Mouse (Mus musculus) G1E (cell line): ENCODE measurements at regions not wholly inside any gene's neighbourhood (a gene's known extent, or its start where the extent isn't known, plus 50 kb on each side); places are given as distances from the start of the nearest gene placed in this dataset.

Source experiments
- ATAC-seq: 2 replicates; pipeline ENCODE4 v1.8.0; 2016; ENCODE audit warnings: mild to moderate bottlenecking; ENCODE audit not compliant: insufficient number of reproducible peaks, poor library complexity, low FRiP score, severe bottlenecking; ENCODE audit errors: extremely low read depth
- DNase-seq: peaks from one replicate; pipeline ENCODE4 v3.0.0; 2012; ENCODE audit warnings: low spot score
- H3K27me3 ChIP-seq: 2 replicates; pipeline ENCODE4 v1.6.1; 2012; ENCODE audit warnings: mild to moderate bottlenecking, low read length, inconsistent platforms; ENCODE audit not compliant: insufficient read depth
- H3K36me3 ChIP-seq: replicated peaks from 2 replicates; pipeline ENCODE3; 2012; ENCODE audit warnings: mild to moderate bottlenecking, inconsistent platforms
- H3K4me1 ChIP-seq: 2 replicates; pipeline ENCODE4 v1.6.1; 2012; ENCODE audit warnings: low read depth, low read length, inconsistent platforms, mixed read lengths; ENCODE audit not compliant: insufficient read depth
- H3K4me3 ChIP-seq: 2 replicates; pipeline ENCODE4 v1.5.1; 2012; ENCODE audit warnings: low read depth, mild to moderate bottlenecking, inconsistent platforms, low read length, moderate library complexity, mixed read lengths
- H3K9me3 ChIP-seq: replicated peaks from 2 replicates; pipeline ENCODE4 v1.6.1; 2012; ENCODE audit warnings: inconsistent platforms
- CTCF ChIP-seq: IDR thresholded peaks from 2 replicates; pipeline ENCODE4 v1.5.1; 2012; ENCODE audit warnings: low read depth, low read length, inconsistent platforms, mixed read lengths
- GATA1 ChIP-seq: IDR thresholded peaks from 2 replicates; pipeline ENCODE4 v1.6.1; 2012; ENCODE audit warnings: borderline replicate concordance, low read length, inconsistent platforms, mixed read lengths
- GATA2 ChIP-seq: IDR thresholded peaks from 2 replicates; pipeline ENCODE4 v1.6.1; 2012; ENCODE audit warnings: low read depth, low read length, inconsistent platforms, borderline replicate concordance
- POLR2AphosphoS5 ChIP-seq: IDR thresholded peaks from 2 replicates; pipeline ENCODE4 v1.6.1; 2012; ENCODE audit warnings: low read depth, low read length, inconsistent platforms; ENCODE audit not compliant: insufficient replicate concordance
- TAL1 ChIP-seq: conservative IDR thresholded peaks from 2 replicates; pipeline ENCODE4 v1.6.1; 2012; ENCODE audit warnings: low read depth, low read length, inconsistent platforms, mixed read lengths

- TF ChIP-seq GATA2 (no peak), TAL1 (no peak), CTCF (no peak), POLR2AphosphoS5 (no peak), GATA1 (no peak)
- H3K27me3 ChIP-seq: no peaks in the 10 kb centered on the region
- H3K4me1 ChIP-seq: no peaks in the 10 kb centered on the region
- no peak overlapping the region for H3K4me3 ChIP-seq
- no peaks in the 10 kb centered on the region for H3K9me3 ChIP-seq
- DNase-seq (no peak), ATAC-seq (no peak)
- H3K36me3 ChIP-seq: no peaks in the 10 kb centered on the region
Measured at GRCm38 (mm10) chr15:32799222-32799621, 554.6 kb downstream of the Sema5a start.

- Histone ChIP-seq H3K4me1 (no peaks in the 10 kb centered on the region), H3K9me3 (no peaks in the 10 kb centered on the region), H3K36me3 (no peaks in the 10 kb centered on the region), H3K27me3 (no peaks in the 10 kb centered on the region), H3K4me3 (no peak overlapping the region)
- no peak for ATAC-seq
- no peak for DNase-seq
- TF ChIP-seq POLR2AphosphoS5 (no peak), CTCF (no peak)
Measured at GRCm38 (mm10) chr15:32810849-32811632, 566.4 kb downstream of the Sema5a start.

GRCm38 (mm10) chr15:32839966-32840365 is 595.4 kb downstream of the Sema5a start:
- TF ChIP-seq TAL1: no peak
- TF ChIP-seq CTCF: no peak
- TF ChIP-seq GATA2: no peak
- no peak for TF ChIP-seq GATA1
- no peak for TF ChIP-seq POLR2AphosphoS5
- H3K27me3 ChIP-seq: no peaks in the 10 kb centered on the region
- ATAC-seq (no peak), DNase-seq (no peak)
- no peak overlapping the region for H3K4me3 ChIP-seq
- H3K36me3 ChIP-seq: no peaks in the 10 kb centered on the region
- no peaks in the 10 kb centered on the region for H3K9me3 ChIP-seq
- no peaks in the 10 kb centered on the region for H3K4me1 ChIP-seq
